Mouse (Mus musculus) thymus, postnatal 4 days (tissue): ENCODE results near the gene Tfap4.
"Not testable (repeated sequence)": the region's sequence is repeated elsewhere in the genome, so short reads cannot be mapped to it uniquely, and the experiment has no call there.

Experiments
- DNase-seq: peaks from one replicate; pipeline ENCODE4 v3.0.0; 2021

Gene Tfap4

DNA sequence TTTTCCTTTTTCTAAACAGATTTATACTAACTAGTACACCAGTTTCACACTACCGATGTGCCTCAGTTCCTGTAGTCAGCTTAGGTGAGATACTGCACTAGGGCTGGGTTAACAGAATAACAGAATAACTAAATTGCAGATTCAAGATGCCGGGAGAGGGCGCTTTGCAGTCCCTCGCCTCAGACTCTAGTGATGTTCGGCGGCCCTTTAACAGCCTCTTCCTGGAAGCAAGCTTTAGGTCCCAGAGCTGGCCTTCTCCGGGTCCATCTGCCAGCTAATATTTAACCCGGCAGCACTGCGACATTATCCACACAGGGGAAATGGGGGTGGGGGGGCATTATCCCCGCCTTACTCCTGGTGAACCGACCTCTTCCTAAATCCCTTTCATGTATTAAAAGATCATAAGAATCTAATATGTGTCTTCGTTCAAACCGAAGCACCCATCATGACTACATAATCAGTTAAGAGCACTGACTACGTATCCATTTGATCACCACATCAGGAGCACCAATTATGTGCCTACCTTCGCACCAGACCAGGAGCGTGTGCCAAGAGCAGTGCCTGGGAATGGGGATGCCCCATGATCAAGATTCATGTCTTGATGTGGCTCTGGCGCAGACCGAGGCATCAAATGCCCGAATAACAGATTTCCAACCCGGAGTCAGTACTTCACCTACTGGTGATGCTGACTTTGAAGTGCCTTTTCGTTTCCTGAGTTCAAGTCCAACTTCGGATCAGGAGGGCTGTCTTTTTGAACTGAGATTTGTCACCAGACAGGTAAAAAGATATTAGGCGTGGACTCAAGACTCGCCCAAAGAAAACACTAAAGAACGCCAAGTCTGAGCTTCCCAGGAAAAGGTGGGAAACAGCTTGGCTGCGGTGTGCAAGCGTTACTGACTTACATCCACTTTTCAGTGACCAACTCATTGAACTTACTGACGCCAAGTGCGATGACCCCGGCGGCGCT lies 33.5 kb upstream of the Tfap4 start:
- peak; percentile 73 for DNase-seq

GRCm38 (mm10) chr16:4590236-4590635 lies 30.6 kb upstream of the Tfap4 start:
- no peak for DNase-seq

- no peak for DNase-seq
Observed at GRCm38 (mm10) chr16:4587516-4588210, 28.0 kb upstream of the Tfap4 start.

GRCm38 (mm10) chr16:4586531-4587123 lies 27.0 kb upstream of the Tfap4 start:
- peak; percentile 98 for DNase-seq

DNA sequence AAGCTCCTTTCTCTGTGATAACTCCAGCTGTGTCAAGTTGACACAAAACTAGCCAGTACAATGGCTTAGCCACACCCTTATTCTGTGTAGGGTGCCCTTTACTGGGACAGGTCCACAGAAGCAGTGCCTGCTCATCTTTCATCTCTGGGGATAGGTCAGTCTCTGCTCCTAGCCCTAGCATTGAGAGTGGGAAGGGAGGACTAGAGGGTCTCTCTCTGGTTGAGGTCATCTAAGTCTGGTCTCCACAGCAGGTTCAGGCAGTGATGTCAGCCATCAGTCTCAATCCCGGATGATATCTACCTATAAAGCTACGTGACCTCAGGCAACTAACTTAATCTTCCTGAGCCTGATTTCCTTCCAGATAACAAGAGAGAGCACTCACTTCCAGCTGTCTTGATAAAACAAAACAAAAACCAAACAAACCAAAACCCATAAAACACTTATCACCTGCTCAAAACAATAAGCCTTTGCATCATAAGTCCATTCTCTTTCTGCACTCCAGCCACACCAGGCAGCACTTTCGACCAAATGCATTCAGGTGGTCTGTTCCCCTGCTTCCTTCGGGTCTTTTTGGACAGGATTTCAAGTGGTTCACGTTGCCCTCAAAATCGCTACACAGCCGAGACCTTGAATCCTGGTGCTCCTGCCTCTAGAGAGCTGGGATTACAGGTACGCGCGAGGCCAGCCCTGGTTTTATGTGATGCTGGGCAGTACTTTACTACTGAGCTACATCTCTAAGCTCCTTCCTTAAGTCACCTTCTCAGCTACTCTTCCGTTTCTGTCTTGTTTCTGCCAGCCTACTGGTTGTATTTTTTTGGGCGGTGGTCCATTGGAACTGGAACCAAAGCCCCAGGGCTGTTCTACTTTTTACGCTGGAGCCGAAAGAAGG lies 26.2 kb upstream of the Tfap4 start:
- no peak for DNase-seq

- DNase-seq, result no peak
Observed at GRCm38 (mm10) chr16:4584438-4584837, 24.8 kb upstream of the Tfap4 start.

- DNase-seq, result no peak
Observed at GRCm38 (mm10) chr16:4583807-4584206, 24.2 kb upstream of the Tfap4 start.

DNA sequence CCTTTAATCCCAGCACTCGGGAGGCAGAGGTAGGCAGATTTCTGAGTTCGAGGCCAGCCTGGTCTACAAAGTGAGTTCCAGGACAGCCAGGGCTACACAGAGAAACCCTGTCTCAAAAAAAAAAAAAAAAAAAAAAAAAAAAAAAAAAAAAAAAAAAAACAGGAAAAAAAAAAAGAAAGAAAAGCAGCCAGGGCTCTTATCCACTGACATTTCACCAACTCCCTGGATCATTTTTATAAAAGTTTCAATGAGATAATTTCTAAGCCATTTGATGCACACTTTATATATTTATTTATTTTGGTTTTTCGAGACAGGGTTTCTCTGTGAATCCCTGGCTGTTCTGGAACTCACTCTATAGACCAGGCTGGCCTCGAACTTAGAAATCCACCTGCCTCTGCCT lies 21.5 kb upstream of the Tfap4 start:
- not testable (repeated sequence) for DNase-seq

DNA sequence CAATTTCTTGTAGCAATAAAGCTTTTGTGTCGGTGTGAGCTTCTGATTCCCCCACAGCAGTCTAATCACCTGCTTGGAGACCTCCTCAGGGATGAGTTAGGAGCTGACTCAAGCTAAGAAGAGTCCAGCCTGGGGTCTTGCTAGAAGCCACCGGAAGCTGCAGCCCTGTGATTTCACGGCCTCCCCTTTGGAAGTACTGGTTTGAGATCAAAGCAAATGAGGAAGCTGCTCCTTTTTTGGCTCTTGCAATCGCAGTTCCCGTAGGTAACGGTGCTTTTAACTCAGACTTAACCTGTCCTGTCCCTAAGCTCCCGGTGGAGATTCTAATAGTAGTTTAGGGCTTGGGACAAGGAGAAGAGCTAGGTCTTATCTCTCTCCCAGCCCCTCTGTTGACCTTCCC lies 19.0 kb upstream of the Tfap4 start:
- no peak for DNase-seq

DNA sequence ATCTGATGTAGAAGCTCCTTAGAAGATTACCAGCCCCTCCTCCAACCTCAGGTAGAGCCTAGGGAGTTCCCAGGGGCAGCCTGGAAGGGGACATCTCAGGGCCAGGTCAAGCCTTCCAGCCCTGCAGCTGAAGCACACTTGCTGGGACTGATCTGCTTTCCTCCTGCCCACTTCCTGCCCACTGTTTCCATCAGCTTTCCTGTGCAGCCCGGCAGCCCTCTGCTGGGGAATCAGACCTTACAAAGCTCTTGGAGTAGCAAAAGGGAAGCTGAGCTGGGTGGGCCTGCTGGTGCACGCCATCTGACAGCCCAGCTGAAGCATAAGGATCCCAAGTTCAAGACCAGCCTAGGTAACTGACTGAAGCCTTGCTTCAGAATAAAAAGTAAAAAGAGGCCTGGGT lies 17.2 kb upstream of the Tfap4 start:
- peak; percentile 35 for DNase-seq

DNA sequence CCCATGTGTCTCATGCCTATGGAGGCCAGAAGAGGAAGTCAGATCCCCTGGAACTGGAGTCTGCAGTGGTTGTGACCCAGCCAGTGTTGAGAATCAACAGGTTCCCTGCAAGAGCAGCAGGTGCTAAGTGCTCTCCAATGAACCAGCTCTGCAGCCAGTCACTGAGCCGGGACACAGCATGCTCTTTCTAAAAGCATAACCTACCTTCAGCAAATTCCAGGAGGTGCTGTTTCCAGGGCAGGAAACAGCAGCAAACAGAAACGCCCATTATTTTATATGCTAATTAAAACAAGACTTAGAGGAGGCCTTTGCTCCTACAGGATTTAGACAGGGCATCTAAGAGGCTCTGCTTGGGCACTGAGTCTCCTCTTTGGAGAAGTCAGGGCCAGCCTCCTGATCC lies 16.4 kb upstream of the Tfap4 start:
- DNase-seq, result no peak

- no peak for DNase-seq
Observed at GRCm38 (mm10) chr16:4570737-4571136, 11.1 kb upstream of the Tfap4 start.

DNA sequence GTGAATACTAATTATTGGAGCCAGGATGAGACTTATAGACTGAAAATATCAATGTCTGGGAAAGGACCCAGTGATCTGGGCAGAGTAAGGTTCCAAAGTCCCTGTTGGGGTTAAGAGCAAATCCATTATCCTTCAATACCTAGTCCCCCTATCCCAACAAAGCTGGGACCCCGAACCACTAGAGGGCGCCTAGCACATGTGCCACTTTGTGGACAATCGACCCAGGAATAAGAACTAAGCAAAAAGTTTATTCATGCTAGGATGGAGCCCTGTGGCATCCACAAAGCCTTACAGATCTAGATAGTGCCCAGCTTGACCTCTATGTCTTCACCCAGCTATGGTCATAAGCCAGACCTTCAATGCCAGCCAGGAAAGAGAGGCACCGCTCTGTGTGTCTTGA lies 8.3 kb upstream of the Tfap4 start:
- peak; percentile 94 for DNase-seq

GRCm38 (mm10) chr16:4560145-4560952 lies 695 bp upstream of the Tfap4 start:
- DNase-seq, result peak; percentile 88

- DNase-seq, result peak; percentile 72
Observed at GRCm38 (mm10) chr16:4558980-4559631, 548 bp downstream of the Tfap4 start.

DNA sequence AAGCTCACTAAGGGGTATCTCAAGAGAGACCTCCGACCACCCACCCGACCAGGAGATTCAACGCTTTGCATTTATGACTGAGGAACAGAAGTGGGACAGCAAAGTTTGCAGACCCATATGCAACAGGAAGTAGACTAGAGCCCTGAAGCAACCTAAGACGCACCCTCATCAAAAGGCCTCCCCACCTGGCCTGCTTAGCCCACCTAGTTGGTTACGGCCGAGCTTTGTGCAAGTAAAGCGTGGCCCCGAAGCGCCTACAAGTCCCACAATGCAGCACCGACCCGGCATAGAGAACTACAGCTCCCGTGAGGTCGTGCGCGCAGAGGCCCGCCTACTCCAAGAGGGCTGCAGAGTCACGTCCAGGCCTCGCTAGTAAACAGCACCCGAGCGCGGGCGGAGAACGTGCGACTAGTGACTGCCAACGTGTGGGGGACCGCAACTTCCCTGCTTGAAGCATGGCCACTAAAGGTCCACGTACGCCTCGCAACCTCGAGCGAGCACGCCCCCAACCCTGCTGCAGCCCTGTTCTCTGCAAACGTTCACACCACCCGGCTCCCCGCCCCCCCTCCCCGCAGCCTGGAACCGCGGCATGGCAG lies 1.2 kb downstream of the Tfap4 start:
- DNase-seq, result peak; percentile 92

GRCm38 (mm10) chr16:4557949-4558348 lies 1.7 kb downstream of the Tfap4 start:
- peak; percentile 79 for DNase-seq

DNA sequence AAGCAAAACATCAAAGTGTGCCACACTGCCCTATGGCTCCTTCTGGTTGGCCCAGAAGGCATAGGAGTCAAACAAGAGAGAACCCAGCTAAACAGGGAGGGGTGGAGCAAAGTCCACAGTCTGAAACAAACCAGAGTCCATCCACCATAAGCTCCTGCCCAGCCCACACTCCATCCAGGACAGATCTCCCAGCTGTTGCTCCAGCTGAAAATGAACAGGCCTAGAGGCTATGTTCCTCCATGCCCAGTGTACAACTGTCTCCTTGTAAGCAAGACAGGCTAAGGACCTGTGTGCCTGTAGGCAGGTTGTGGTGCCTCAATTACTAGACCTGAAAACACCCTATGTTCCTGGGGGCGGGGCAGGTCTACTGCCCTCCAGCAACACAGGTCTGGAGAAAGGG lies 2.6 kb downstream of the Tfap4 start:
- no peak for DNase-seq

- DNase-seq, result no peak
Observed at GRCm38 (mm10) chr16:4555555-4555954, 4.1 kb downstream of the Tfap4 start.

DNA sequence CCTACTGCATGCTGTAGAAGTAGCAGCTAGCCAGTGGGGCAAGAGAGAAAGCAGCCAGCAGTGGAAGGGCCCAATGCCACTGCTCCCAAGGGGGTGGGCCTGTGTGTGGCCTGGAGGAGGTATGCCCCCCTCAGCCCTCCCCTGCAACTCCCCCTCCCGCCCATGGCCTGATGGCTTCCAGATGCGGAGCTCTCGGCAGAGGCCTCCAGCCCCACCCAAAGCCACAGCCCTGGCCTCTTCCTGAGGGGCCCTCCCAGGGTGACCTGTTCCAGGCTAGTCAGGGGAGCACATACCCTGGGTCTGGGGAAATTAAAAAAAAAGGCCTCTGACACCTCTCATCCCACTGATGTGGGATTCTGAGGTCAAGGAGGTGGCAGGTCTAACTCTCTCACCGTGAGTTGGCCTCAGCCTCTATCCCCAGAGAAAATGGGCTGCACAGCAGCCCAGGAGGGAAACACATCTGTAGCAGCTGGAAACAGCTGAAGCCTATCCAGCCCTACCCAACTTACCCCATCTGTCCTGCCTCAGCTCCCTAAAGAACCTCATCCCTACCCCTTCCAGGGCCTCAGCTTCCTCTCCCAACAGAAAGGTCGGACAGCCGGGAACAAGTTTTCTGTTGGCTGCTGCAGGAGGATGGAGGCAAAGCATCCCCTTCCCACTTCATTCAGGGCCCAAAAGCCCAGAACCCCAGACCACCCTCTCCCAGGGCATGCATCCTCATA lies 6.7 kb downstream of the Tfap4 start:
- DNase-seq, result peak; percentile 51
